Mouse (Mus musculus): ENCODE measurements around the gene Syt8. TPM values are rescaled to one million over a fixed set of nuclear protein-coding genes. Genes with fewer than 3 reads are reported as not detected.
"Not testable (repeated sequence)": the region's sequence is repeated elsewhere in the genome, so short reads cannot be mapped to it uniquely, and the experiment has no call there.

The Syt8 gene
- polyA plus RNA-seq, 1 experiment from 2014 or later, result not detected

DNA sequence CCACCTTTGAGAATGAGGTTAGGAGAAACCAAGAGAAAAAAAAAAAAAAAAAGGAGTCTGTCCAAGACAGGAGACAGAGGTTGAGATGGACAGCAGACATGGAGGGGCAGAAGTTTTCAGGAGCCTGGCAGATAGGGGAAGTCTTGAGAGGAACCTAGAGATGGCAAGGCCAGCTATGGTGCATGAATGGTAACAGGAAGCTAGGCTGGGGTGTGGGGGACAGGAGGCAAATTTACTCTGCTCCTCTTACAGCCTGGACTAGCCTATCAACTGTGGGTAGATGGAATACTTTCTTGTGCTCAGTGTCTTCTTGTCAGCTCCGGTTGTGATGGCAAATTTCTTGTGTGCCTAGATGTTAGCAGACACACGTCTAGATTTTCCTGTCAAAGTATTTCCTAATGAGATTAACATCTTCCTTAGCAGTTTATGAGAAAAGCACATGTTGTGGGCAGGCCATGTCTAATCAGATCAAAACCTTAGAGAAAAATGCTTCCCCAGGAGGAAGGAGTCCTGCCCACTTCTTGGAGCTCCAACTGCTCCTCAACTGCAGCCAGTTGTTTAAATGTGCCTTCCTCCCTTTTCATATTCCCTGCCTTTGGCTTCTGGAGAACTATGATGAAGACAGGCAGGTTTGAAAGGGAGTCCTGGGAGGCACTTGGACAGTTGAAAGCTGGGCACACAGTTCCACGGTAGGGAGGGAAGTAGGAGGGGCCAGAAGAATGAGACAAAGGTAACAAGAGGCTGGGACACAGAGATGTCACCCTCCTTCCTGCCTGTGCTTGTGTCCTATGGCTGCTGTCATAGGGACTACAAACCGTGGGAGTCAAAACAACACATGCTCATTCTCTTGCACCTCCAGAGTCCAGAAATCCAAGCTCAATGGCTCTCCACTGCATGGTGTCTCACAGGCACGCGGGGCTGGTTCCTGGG is 40.1 kb upstream of the Syt8 start:
- DNase-seq (no peak), ATAC-seq (ENCODE audit: low read depth) (no peak)
- 0 out of 2 replicates have a peak overlapping the region, but pooled peaks have one; percentile 18 for H3K9ac ChIP-seq
- peaks cover 88% of the 10 kb centered on the region for H3K4me1 ChIP-seq (replicated peaks)
- 45% methylated on average over 6 of the region's 6 CpGs for WGBS (ENCODE audit: insufficient replicate concordance)
- H3K27me3 ChIP-seq, result no peaks in the 10 kb centered on the region
- no peaks in the 10 kb centered on the region for H3K36me3 ChIP-seq
- no peak overlapping the region for H3K4me3 ChIP-seq (replicated peaks)
- peak overlapping the region; percentile 90 for H3K27ac ChIP-seq
- no peaks in the 10 kb centered on the region for H3K9me3 ChIP-seq (replicated peaks)
- H3K4me2 ChIP-seq, result no peak overlapping the region

- Histone ChIP-seq H3K9ac (no peak overlapping the region), H3K27ac (peak overlapping the region; percentile 90), H3K36me3 (no peaks in the 10 kb centered on the region), H3K4me1 (replicated peaks) (peaks cover 97% of the 10 kb centered on the region), H3K4me2 (no peak overlapping the region), H3K9me3 (replicated peaks) (no peaks in the 10 kb centered on the region), H3K4me3 (replicated peaks) (no peak overlapping the region), H3K27me3 (no peaks in the 10 kb centered on the region)
- DNase-seq (no peak), ATAC-seq (ENCODE audit: low read depth) (peak; percentile 27)
- WGBS (ENCODE audit: insufficient replicate concordance), result 24% methylated on average over 4 of the region's 4 CpGs
Measured at GRCm38 (mm10) chr7:142395472-142395871, 39.2 kb upstream of the Syt8 start.

GRCm38 (mm10) chr7:142396611-142397010 is 38.0 kb upstream of the Syt8 start:
- no peak for ATAC-seq (ENCODE audit: low read depth)

DNA sequence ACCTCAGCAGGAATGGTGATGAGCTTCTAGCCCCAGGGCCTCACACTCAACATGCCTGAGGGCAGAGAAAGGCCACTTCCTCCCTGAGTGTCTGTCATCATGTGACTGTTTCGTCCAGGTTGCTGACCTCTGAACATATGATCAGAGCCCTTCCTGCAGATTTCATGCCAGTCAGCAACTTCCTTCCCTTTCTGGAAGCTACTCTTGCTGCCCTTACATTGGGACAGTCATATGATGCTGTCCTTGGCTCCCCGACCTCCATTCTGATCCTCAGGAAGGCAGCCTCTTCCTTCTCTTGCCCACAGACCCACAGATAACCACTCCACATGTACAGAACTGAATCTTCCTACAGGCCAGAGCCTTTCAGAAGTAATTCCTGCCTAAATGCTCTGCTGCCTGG is 36.6 kb upstream of the Syt8 start:
- Histone ChIP-seq H3K27me3 (no peaks in the 10 kb centered on the region), H3K4me1 (replicated peaks) (peaks cover 75% of the 10 kb centered on the region), H3K4me2 (no peak overlapping the region), H3K27ac (peak overlapping the region; percentile 90), H3K36me3 (no peaks in the 10 kb centered on the region), H3K9ac (no peak overlapping the region), H3K4me3 (replicated peaks) (no peak overlapping the region), H3K9me3 (replicated peaks) (no peaks in the 10 kb centered on the region)
- ATAC-seq (ENCODE audit: low read depth) (no peak), DNase-seq (no peak)
- WGBS (ENCODE audit: insufficient replicate concordance), result 20% methylated on average over 2 of the region's 2 CpGs

More at GRCm38 (mm10) chr7:142396611-142397010, 38.0 kb upstream of the Syt8 start:
- no peaks in the 10 kb centered on the region for H3K9me3 ChIP-seq (replicated peaks)
- peaks cover 87% of the 10 kb centered on the region for H3K4me1 ChIP-seq (replicated peaks)
- no peak overlapping the region for H3K4me3 ChIP-seq (replicated peaks)
- H3K27me3 ChIP-seq, result no peaks in the 10 kb centered on the region
- H3K9ac ChIP-seq, result peak overlapping the region; percentile 23; the same call in 1 of the 2 replicates
- H3K27ac ChIP-seq, result peak overlapping the region; percentile 90
- no peak for DNase-seq
- H3K4me2 ChIP-seq, result no peak overlapping the region
- WGBS (ENCODE audit: insufficient replicate concordance), result 79% methylated on average over 1 of the region's 1 CpGs
- H3K36me3 ChIP-seq, result no peaks in the 10 kb centered on the region

GRCm38 (mm10) chr7:142399250-142399649 is 35.4 kb upstream of the Syt8 start:
- Histone ChIP-seq H3K36me3 (no peaks in the 10 kb centered on the region), H3K27ac (peak overlapping the region; percentile 90), H3K9me3 (replicated peaks) (no peaks in the 10 kb centered on the region), H3K4me2 (no peak overlapping the region), H3K27me3 (no peaks in the 10 kb centered on the region), H3K4me3 (replicated peaks) (no peak overlapping the region), H3K9ac (no peak overlapping the region), H3K4me1 (replicated peaks) (peaks cover 71% of the 10 kb centered on the region)
- 10% methylated on average over 1 of the region's 1 CpGs for WGBS (ENCODE audit: insufficient replicate concordance)
- ATAC-seq (ENCODE audit: low read depth) (no peak), DNase-seq (no peak)

DNA sequence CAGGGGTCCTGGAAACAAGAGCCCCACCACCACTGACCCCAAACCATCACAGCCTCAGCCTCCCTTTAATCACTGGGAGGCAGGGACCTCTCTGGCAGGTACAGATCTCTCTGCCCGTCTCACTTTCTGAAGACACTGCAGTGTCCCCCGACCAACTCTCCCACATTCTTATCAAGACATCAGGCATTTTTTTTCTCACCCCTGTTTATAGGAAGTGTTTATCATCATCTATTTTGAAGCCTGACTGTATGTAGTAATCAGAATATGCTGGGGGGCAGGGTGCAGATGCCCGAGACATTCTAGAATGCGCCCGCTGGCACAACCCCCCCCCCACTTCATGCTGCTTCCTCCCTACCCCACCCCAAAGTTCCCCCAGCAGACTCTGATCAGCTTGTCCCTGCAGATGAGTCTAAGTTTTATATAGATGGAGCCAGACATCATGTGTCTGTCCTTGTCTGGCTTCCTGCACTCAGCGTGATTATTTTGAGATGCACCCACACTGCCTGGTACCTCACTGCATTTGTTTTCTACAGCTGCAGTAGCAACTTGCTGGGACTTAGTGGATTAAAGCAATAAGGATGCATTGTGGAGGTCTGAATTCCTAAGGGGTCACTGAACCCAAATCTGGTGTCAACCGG is 34.4 kb upstream of the Syt8 start:
- no peak overlapping the region; the same call in 1 of the 2 replicates for H3K27ac ChIP-seq

DNA sequence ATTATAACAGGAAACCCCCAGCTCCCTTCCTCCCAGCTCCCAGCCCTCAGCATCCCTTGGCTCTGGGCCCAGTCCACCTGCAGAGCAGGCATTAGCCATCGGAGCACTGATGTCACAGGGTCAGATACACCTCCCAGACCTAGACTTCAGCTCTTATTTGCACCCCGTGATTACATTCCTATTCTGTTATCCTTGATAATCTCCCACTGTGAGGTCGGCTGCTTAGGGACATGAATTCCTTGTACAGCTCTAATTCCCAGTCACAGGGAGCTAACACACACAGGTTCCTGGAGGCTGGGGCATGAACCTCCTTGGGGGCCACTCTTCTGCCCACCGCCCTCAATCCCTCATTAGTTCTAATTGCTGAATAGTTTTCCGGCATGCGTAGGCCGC is 33.9 kb upstream of the Syt8 start:
- DNase-seq (no peak), ATAC-seq (ENCODE audit: low read depth) (no peak)
- Histone ChIP-seq H3K36me3 (no peaks in the 10 kb centered on the region), H3K4me1 (replicated peaks) (peaks cover 56% of the 10 kb centered on the region), H3K27me3 (no peaks in the 10 kb centered on the region), H3K9me3 (replicated peaks) (no peaks in the 10 kb centered on the region), H3K4me2 (no peak overlapping the region), H3K27ac (no peak overlapping the region; the same call in 1 of the 2 replicates), H3K4me3 (replicated peaks) (no peak overlapping the region), H3K9ac (no peak overlapping the region)
- 74% methylated on average over 7 of the region's 7 CpGs for WGBS (ENCODE audit: insufficient replicate concordance)

More for the DNA sequence above, 34.4 kb upstream of the Syt8 start:
- H3K27me3 ChIP-seq, result no peaks in the 10 kb centered on the region
- no peaks in the 10 kb centered on the region for H3K36me3 ChIP-seq
- DNase-seq (no peak), ATAC-seq (ENCODE audit: low read depth) (no peak)
- peaks cover 62% of the 10 kb centered on the region for H3K4me1 ChIP-seq (replicated peaks)
- no peak overlapping the region for H3K4me3 ChIP-seq (replicated peaks)
- WGBS (ENCODE audit: insufficient replicate concordance), result 56% methylated on average over 7 of the region's 7 CpGs
- no peak overlapping the region for H3K4me2 ChIP-seq
- H3K9ac ChIP-seq, result no peak overlapping the region
- no peaks in the 10 kb centered on the region for H3K9me3 ChIP-seq (replicated peaks)

GRCm38 (mm10) chr7:142403591-142403990 is 31.1 kb upstream of the Syt8 start:
- no peak for DNase-seq
- Histone ChIP-seq H3K9ac (no peak overlapping the region), H3K9me3 (replicated peaks) (no peaks in the 10 kb centered on the region), H3K27ac (no peak overlapping the region), H3K27me3 (no peaks in the 10 kb centered on the region), H3K4me3 (replicated peaks) (no peak overlapping the region), H3K36me3 (no peaks in the 10 kb centered on the region), H3K4me1 (replicated peaks) (peaks cover 29% of the 10 kb centered on the region), H3K4me2 (no peak overlapping the region)
- 30% methylated on average over 4 of the region's 4 CpGs for WGBS (ENCODE audit: insufficient replicate concordance)
- no peak for ATAC-seq (ENCODE audit: low read depth)

GRCm38 (mm10) chr7:142405134-142405533 is 29.5 kb upstream of the Syt8 start:
- DNase-seq; H3K4me3 ChIP-seq (replicated peaks); H3K9me3 ChIP-seq (replicated peaks); H3K9ac ChIP-seq; H3K27ac ChIP-seq; H3K27me3 ChIP-seq; H3K4me2 ChIP-seq; H3K36me3 ChIP-seq; ATAC-seq (ENCODE audit: low read depth): not testable (repeated sequence)
- H3K4me1 ChIP-seq (replicated peaks), result peaks cover 19% of the 10 kb centered on the region
- 81% methylated on average over 5 of the region's 5 CpGs for WGBS (ENCODE audit: insufficient replicate concordance)

DNA sequence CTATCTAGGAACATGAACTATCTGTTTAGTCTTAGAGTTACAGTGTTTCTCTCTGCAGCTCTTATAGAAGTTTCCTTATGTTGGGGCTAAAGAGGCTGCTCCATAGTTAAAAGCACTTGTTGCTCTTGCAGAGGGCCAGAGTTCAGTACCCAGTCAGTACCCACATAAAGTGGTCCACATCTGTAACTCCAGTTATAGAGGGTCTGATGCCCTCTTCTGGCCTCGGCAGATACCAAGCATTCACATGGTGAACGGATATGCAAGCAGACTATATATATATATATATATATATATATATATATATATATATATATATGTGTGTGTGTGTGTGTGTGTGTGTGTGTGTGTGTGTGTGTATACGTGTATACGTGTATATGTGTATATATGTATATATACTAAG is 26.7 kb upstream of the Syt8 start:
- no peak overlapping the region for H3K4me2 ChIP-seq
- no peaks in the 10 kb centered on the region for H3K36me3 ChIP-seq
- no peak overlapping the region for H3K9ac ChIP-seq
- peaks cover 21% of the 10 kb centered on the region for H3K4me1 ChIP-seq (replicated peaks)
- WGBS (ENCODE audit: insufficient replicate concordance), result 50% methylated on average over 4 of the region's 4 CpGs
- DNase-seq (no peak), ATAC-seq (ENCODE audit: low read depth) (no peak)
- no peak overlapping the region for H3K27ac ChIP-seq
- H3K4me3 ChIP-seq (replicated peaks), result no peak overlapping the region
- H3K27me3 ChIP-seq, result no peaks in the 10 kb centered on the region
- no peaks in the 10 kb centered on the region for H3K9me3 ChIP-seq (replicated peaks)

DNA sequence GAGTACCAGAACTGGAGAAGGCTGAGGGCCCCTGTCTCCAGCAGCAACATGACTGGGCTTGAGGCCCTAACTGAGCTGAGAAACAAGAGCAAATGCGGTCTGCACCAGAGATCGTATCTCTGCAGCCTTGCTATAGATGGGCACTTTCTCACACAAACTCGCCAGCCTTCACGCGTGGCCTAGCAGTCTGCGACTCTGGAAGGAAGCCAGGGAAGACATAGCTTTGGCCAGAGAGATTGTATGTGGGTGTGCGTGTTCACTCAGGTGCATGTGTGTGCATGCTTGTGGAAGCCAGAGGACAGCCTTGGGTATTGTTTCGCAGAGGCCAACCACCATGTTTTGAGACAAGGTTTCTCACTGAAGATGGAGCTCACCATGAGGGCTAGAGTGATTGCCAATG is 26.0 kb upstream of the Syt8 start:
- H3K36me3 ChIP-seq, result no peaks in the 10 kb centered on the region
- ATAC-seq (ENCODE audit: low read depth), result no peak
- no peak overlapping the region for H3K9ac ChIP-seq
- no peak overlapping the region for H3K4me3 ChIP-seq (replicated peaks)
- 83% methylated on average over 8 of the region's 8 CpGs for WGBS (ENCODE audit: insufficient replicate concordance)
- no peak for DNase-seq
- H3K4me1 ChIP-seq (replicated peaks), result peaks cover 24% of the 10 kb centered on the region
- H3K27me3 ChIP-seq, result no peaks in the 10 kb centered on the region
- H3K9me3 ChIP-seq (replicated peaks), result no peaks in the 10 kb centered on the region
- no peak overlapping the region for H3K4me2 ChIP-seq
- H3K27ac ChIP-seq, result no peak overlapping the region
